Mouse (Mus musculus) cerebellum, adult 2 months (tissue): ENCODE measurements at regions not wholly inside any gene's neighbourhood (a gene's known extent, or its start where the extent isn't known, plus 50 kb on each side); places are given as distances from the start of the nearest gene placed in this dataset.

Experiments used
- CTCF ChIP-seq: fragments of 200-500 bp; IDR thresholded peaks from 2 replicates; pipeline ENCODE4 v1.5.1; 2011; ENCODE audit warnings: low read depth, mild to moderate bottlenecking, control low read depth, low read length, moderate library complexity, borderline replicate concordance; ENCODE audit not compliant: insufficient read depth
- POLR2A ChIP-seq: fragments of 200-500 bp; IDR thresholded peaks from 2 replicates; pipeline ENCODE4 v1.6.1; 2011; ENCODE audit warnings: low read length, control low read depth, borderline replicate concordance; ENCODE audit not compliant: insufficient read depth

DNA sequence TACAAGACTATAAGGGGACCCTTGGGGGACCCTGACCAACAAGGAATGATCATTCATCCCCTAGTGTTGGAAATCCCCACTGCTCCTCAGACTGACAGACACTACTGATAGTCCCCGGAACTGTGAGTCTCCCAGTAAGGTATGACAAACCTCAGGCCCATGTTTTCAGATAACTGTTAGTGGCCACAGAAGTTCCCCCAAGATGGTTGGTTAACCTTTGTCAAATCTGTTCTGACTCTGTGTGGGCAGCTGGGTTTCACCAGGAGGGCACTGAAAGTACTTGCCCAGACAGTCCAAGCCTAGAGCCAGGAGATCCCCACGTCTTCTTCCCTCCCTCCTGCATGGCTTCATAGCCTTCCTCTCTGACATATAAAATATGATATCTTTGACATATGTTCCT is 173.5 kb upstream of the Cxcr4 start:
- TF ChIP-seq POLR2A (no peak), CTCF (no peak)
